Mouse (Mus musculus): ENCODE data around the gene Tnr.

Gene Tnr

DNA sequence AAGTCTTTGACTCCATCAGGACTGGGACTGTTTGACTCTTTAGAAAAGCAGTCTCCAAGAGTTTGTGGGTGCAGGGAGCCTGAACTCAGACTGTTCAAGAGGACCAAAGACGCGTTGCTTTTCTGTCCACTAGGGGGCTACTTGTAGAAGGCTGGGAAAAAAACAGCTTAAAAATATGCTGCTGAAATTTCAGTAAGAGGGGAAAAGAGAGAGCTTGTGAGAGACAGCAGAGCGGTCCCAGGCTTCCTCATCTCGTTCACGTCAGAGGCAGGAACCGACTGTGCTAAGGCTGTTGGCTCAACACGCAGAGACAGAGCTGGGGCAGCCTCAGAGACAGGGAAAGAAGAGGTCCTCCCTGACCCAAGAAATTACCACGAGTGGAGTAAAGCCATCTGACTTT lies at the start of gene Tnr:
Gene Tnr, plus strand, starts transcription at position 192 of the 400 bp plus-strand sequence.
- peak; percentile 88 for DNase-seq (ENCODE audit: low read depth, low spot score)

DNA sequence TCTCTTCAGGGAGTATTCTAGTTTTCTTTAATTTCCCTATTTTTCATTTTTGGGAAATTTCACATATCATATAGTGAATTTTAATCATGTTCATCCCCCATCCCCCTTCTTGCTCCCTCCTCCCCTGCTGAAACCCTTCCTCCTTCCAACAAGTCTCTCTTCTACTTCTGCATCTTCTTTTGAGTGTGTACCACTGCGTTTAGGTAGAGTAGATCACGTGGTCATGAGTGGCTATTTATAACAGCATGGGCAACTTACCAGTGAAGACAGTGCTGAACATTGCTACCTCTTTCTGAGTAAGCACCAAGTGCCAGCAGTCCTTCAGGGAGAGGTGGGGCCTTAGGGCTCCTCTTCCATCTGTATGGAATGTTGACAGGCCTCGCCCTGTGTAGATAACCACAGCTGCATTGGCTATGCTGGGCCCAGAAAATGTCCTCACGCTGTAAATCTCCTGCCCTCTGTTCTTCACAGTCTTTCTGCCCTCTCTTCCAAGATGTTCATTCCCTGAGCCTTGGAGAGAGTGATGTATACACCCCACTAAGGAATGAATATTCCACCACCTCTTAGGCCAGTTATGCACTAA lies 33.6 kb upstream of the Tnr start:
- no peak for DNase-seq (ENCODE audit: low read depth, low spot score)

DNA sequence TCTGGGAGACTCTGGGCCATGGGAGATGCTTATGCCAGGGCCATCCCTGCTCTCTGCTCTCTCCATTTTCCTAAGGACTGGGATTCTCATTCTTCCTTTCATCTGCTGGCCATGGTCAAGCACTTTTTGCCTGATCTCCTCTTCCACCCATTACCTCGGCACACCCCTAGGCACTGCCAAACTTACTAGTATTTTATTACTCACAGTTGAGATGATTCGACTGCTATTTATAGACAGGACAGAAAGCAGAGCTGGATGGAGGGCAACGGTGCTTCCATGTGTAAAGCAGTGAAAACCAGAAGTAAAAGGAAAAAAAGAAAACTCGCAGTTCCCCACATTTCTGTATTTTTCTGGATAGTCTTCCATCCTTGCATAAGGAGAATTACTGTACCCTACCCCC lies 31.0 kb upstream of the Tnr start:
- no peak for DNase-seq (ENCODE audit: low read depth, low spot score)

DNA sequence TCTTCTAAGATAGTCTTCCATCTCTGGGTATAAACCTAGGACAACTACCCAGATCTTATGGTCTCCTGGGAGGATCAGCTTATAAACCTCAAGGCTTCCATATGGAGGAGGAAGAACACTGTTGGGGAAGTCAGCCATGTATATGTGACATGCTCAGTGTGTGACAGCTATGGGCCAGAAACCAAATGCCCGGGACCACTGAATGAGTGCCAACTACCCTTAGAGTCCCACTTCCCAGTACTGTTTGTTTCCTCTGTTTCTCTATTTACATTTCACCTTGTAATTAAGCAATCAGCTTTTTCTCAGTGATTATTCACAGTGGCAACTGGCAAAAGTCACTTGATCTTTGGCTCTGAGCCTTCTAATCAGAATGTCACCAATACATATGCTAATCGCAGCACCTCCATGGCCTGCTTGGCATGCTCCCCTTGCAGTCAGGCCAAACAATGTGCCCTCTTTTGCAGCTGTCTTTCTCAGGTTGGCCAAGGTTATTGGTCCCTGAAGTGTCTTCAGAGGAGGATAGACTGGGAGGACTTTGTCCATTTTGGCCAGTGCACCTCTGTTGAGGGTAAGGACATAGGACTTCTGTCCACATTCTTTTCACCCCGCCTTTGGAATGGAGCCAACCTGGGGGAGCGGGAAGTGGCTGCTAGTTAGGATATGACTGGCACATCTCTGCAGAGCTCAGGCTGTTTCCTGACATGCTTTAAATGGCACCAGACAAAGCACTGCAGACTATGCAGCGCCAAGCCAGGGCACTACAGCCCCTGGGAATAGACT lies 29.7 kb upstream of the Tnr start:
- DNase-seq (ENCODE audit: low read depth, low spot score): no peak

DNA sequence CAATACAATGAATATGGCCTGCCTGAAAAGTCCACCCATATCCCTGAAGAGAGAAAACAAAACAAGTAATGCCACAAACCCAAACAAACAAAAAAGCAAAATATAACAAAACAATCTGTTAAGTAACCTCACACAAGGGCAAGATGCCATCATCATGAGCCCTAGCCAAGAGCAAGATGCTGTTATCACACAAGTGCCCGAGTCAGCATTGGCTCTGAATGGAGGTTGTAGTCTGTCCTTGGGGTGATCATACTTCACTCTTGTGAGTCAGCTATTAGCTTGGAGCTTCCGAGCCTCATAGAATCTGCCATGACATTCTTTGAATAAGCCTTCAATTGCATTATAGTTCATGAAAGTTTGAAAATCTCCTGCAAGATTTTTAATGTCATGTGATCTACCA lies 25.3 kb upstream of the Tnr start:
- no peak for DNase-seq (ENCODE audit: low read depth, low spot score)

DNA sequence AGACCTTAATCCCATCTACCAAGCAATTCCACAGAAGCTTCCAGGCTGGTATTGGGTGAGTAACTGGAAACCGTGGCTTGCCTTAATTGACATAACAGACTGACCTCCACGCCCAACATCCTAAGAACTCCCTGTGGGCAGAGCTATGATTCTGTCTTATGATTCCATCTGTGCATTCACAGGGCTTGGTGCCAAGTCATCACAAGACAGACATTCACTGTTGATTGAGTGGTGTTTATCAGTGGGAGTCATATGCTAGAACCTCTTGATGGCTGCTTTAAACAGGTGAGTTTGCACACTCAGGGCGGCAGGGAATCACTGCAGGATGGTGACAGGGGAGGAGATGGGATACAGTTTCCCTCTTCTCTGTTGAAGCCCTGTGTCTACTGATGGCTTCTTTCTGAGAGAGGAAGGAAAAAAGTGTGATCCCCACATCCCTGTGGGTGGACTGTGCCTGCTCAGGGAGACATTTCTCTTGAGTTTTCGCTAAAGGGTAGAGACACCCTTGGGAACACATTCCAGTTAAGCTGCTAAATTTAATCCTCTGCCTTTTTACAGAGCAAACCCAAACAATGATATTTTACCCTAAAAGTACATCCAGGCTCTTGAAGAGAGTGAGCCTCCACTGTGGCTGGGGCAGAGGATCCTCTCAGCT lies 23.6 kb upstream of the Tnr start:
- peak; percentile 61 for DNase-seq (ENCODE audit: low read depth, low spot score)

DNA sequence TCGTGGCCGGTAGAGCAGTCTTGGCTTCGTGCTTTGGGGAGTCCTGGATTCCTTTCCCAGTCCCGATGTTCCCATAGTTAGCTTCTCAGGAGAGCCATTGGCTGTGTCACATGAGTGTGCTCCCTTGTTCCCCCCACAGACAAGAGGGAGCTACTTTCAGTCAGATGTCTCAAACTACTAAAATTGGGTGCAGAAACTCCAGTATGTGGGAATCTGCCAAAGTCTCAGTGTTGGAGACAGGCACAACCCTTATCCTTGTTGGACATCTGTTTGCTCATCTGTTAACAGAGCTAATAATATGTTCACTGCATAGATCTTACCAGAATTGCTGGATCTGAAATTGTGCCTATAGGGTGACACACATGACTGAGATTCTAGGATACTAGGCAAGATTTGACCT lies 21.7 kb upstream of the Tnr start:
- DNase-seq (ENCODE audit: low read depth, low spot score): no peak

DNA sequence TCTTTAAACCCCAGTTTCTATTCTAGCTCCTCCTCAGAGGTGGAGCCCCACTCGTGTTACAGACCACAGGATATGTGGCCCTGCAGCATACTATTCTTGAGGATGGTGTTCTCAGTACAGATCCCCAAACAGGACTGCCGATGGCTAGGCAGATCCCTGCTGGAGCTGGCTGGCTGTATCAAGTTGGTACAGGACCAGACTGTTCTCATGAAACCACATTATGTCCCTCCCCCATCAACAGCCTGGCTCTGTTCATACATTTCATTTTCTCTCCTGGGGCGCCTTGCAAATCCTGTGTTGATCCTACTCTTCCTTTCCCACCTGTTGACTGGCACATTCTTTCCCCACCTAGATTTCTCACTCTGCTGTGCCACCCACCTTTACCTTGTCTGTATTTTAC lies 12.9 kb upstream of the Tnr start:
- DNase-seq (ENCODE audit: low read depth, low spot score): no peak

DNA sequence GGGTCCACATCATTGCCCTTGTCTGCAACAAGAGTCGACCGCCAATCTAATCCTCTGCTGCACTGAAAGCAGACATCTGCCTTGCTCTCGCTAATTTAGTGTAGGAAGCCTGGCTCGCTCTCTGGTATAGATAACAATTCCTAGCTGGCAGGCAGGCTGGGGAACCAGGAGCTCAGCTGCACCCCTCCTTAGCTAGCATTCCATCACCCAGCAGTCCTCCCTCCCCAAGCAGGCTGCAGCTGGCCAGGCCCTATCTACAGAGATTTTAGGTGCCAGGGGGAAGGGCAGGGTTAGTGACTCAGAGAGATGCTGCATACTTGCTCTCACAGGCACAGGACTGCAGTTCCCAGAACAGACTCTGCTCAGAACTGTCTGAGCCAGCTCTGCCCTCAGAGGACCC lies 5.9 kb upstream of the Tnr start:
- no peak for DNase-seq (ENCODE audit: low read depth, low spot score)

DNA sequence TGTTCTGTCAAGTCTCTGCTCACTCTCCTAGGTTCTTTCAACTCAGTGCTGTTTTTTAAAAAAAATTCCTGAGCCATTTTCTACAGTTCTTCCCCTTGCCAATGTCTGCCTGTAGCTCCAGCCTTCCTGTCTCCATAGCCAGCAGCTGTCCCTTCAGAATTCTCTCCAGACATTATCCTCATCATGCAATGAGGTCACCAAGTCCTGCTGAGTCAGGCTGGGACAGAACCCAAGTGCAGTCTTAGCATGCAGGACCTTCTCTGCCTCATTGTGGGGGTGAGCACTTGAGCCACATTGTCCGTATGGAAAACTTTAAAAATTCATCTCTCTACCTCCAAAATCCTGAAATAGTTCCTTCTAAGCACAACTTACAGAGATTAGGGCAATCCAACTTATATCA lies 4.4 kb upstream of the Tnr start:
- no peak for DNase-seq (ENCODE audit: low read depth, low spot score)

DNA sequence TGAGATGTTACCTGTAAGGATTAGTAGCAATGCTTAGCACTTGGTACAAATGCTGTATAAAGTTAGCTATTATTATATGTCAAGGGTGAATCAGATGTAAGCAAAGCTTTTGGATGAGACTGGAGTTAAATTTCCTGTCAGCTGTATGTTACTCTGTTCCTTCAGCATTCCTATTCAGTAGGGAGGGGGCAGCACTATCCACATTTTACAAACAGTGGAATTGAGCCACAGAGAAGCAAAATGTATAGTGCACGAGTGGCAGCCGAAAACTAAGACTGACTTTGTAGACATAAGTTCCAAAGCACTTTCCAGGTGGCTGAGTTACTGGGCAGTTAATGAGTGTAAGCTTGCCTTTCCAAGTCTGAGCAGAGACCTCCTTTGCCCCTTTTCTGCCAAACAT lies 500 bp upstream of the Tnr start:
- DNase-seq (ENCODE audit: low read depth, low spot score): no peak

DNA sequence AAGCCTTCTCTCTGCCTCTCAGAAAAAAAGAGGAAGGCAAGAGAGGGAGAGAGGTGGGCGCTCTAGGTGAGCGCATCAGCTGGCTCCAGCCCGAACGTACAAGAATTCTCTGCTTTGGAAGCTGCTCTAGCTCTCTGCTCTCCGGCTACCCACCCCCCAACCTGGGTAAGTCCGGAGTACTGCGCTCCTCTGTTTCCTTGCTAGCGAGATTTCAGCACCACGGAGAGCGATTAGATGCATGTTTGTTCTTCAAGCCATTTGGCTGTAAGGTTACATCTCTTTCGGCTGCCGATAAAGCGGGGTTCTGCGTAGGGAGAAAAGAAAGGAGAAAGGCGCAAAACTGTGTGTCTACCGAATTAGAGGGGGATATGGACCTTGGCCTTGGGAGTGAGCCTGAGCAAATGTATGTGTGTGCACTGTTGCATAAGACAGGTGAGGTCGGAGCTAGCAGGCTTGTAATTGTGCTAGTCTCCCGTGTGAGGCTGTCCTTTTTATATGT lies 531 bp downstream of the Tnr start:
- no peak for DNase-seq (ENCODE audit: low read depth, low spot score)

DNA sequence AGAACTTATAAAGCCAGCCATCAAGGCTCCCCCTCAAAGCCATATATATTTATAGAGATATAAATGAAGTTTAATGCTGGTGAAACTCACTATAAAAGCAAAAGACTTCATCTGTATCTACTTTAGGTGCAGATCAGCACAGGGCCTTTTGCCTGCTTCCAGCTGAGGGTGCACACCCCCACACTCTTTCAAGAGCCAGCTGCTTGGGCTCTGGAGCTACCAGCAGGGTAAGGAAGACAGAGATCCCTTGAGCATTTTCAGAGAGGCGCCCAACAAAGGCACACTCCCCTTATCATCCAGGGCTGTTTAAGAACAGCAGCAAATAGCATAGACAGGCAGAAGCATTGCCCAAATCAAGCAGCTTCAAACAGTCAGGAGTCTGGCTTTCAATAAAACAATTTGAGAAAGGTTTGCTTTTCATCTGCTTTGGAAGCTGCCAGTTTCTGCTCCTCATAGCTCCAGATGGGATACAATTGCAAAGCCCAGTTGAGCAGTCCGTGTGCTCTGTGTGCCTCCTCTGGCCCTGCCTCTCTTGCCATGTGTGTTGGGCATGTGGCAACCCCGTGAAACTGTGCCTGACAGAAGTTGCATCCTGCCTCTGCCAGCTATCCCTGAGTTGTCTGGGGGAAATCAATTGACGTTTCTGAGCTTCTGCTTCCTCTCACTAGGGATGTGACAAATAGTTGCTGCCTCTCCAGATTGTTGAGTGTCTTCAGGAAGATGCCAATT lies 9.4 kb downstream of the Tnr start:
- DNase-seq (ENCODE audit: low read depth, low spot score): no peak

DNA sequence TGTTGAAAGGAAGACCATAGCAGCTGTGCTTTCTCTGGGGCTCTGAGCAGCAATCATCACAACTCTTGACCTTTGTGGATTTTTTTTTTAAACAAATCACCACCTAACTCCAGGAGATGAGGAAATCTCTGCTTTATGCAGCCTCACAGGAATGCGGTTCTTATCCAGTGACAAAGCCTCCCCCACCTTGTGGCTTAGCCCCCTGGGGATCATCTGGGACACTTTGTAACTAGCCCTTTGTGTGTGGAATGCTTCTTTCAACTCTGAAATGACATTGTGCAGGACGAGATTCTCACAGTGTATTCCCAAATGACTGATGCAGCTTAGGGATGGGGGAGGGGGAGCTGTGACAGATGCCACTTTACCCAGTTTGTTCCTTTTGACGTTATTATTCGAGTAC lies 12.0 kb downstream of the Tnr start:
- no peak for DNase-seq (ENCODE audit: low read depth, low spot score)

DNA sequence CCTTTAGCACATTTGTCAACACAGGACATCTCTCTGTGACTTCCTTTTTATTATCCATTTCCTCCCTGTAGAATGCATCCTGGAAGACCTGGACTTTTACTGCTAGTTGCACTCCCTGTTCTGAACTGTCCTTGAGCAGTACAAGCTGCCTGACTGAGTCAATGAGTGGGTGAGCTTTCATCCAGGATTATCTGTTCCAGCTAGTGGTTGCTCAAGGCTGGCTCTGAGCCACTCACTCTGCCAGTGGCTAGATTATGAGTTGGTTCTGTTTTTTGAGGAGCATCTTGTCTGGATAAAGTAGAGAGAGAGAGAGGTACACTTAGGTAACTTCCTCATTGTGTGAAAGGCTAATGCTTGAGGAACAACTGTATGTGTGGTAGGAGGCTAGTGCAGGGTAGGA lies 14.0 kb downstream of the Tnr start:
- DNase-seq (ENCODE audit: low read depth, low spot score): no peak

DNA sequence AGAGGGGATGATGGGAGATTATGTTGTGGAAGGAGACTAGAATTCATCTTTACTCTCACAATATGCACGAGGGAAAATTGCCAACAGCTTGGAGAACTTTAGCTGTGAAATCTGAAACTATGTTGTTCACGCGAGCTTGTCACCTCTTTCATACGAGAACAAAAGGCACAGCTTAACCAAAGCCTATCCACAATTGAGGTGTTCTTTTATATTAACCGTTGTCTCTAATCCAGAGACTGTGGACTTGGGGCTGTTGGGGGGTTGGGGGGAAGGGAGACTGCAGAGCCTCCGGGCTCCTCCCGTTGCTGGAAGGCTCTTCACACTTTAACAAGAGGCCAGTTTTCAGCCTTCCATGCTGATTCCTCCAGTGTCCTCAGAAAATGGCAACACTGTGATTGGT lies 14.5 kb downstream of the Tnr start:
- no peak for DNase-seq (ENCODE audit: low read depth, low spot score)

DNA sequence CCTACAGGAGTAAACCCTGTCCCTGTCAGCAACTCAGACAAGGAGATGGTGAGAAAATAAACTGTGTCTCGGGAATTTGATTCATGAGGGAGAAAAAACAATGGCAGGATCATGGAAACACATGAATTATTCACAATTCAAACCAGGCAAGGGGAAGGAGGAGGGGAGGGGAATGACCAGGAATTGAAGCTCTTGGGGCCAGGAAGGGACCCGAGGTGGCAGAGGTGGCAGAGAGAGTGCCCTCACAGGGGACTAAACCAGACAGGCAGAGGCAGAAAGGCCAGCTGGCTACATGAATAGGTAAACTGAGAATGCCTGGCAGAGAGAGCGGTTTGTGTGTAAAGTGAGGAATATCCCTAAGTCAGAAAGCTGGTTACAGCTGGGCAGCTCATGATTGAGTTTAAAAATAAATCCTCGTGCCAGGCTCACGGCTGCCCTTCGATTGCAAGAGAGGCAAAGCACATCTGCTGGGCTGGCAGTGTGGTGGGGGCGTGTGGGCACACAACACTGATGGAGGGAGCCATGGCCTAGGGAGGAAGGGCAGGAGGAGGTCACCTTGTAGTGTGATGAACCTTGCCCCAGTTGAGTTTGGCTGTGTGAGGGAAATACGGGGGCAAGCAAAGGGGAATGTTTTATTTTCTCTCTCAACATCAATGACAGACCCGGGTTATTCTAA lies 22.0 kb downstream of the Tnr start:
- DNase-seq (ENCODE audit: low read depth, low spot score): no peak

DNA sequence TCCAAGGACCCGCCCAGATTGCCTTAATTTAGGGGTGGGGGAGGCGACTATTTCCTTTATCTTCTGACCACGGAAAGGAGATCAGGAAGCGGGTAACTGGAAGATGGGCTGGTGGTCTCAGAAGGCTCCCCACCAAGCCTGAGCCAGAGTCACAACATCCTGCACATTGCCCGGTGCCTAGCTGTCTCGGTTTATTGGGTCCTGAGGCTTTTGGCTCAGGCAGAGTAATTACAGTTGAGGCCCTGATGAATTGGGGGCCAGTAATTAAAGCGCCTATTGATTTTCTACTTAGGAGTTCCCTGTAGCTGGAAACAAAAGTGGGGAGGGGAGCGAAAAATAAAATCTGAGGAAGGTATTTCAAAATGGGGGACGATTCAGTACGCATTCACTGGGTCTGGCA lies 27.5 kb downstream of the Tnr start:
- no peak for DNase-seq (ENCODE audit: low read depth, low spot score)

DNA sequence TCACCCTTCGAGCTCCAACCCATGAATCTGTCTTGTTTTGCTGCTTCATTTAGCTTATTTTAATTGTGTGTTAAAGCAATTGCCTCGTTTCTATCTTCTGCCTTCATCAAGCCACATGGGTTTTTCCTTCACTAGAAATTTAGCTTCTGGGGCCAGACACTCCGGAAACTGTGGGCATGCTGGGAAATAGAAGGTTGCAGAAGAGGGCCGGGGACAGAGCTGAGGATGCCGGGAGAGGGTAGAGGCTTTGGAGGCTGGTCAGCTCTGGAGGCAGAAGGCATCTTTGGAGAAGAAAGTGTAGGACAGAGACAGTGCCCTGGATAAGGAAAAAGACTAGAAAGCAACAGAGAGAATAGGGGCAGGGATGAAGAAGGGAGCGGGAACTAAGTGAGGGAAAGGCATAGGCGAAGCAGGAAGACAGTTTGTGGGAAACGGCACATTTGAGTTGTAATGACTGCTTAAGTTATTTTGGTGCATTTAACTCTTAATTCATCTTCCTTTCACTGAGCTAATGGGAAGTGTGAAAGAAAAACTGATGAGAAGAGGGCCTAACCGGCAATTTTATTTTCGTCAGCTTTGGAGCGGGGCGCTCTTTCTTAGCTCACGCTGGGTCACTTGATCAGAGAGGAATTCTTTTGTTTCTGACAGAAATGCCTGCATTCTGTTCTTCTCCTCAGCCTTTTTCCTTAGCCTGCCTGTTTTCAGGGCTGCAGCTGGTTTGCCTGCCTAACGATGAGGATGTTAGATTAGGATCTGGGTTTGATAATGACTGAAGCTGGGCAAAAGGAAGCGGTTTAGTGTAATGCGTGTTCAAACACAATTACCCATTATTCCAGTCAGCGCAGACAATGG lies 28.2 kb downstream of the Tnr start:
- no peak for DNase-seq (ENCODE audit: low read depth, low spot score)

DNA sequence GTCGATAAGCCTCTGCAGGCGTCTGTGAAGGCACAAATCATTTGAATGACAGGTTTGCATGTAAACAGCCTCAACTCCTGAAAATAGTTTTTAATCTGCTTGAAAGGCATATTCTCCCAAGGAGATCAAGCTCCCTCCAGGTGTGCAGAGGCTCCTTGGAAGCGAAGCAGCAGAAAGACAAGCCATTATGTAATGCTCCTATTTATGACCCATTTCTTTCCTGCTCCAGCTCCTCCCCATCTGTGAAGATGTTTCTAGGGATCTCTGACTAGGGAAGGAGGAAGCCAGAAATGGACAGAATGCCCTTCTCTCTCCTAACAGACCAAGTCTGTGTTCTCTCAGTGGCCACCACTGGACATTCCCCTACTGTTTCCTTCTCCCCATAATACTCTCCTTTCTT lies 38.0 kb downstream of the Tnr start:
- DNase-seq (ENCODE audit: low read depth, low spot score): no peak

DNA sequence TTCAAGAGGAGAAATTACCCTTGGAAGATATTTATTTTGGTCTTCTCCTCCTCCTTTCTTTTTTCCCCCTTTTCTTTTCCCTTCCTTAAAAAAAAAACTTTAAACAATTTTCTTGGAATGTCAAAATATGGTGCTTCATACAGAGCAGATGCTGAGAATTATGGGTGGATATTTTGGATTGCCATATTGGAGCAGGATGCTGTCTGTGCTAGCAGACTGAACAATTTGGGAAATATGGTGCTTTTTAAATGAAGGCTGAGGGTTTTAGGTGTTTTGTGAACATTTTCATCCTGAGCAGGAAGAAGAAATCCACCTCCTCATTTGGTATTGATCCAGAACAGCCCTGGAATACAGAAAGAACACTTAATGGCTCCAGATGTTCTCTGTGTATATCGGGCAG lies 41.6 kb downstream of the Tnr start:
- DNase-seq (ENCODE audit: low read depth, low spot score): no peak
